Mouse (Mus musculus): ENCODE results near the gene Tacc2. TPM values are rescaled to one million over a fixed set of nuclear protein-coding genes. Genes with fewer than 3 reads are reported as not detected.

Gene Tacc2
- polyA plus RNA-seq, 1 experiment from 2014 or later: 15.6 TPM

GRCm38 (mm10) chr7:130692943-130693799 lies 115.9 kb downstream of the Tacc2 start:
- Histone ChIP-seq H3K4me2 (replicated peaks; ENCODE audit: low read depth) (peak overlapping the region; percentile 71), H3K4me3 (ENCODE audit: low read depth, low read length) (peak overlapping the region; percentile 49), H3K27me3 (ENCODE audit: control insufficient read depth, insufficient read depth, low read length) (no peaks in the 10 kb centered on the region), H3K9me3 (ENCODE audit: control insufficient read depth, low read length) (no peaks in the 10 kb centered on the region), H3K27ac (replicated peaks) (peak overlapping the region; percentile 85), H3K36me3 (ENCODE audit: control insufficient read depth, insufficient read depth, low read length) (no peaks in the 10 kb centered on the region), H3K9ac (ENCODE audit: low read length) (peak overlapping the region; percentile 65), H3K4me1 (replicated peaks; ENCODE audit: control insufficient read depth, insufficient read depth) (peaks cover 6% of the 10 kb centered on the region)
- 17% methylated on average over 19 of the region's 19 CpGs for WGBS
- DNase-seq (ENCODE audit: low spot score) (no peak), ATAC-seq (ENCODE audit: low FRiP score, low TSS enrichment) (peak; percentile 53)
- TF ChIP-seq CTCF (IDR thresholded peaks at IDR 0.05; ENCODE audit: low read depth) (no peak; the same call in 1 of the 2 replicates), EP300 (optimal IDR thresholded peaks at IDR 0.05) (no peak)

DNA sequence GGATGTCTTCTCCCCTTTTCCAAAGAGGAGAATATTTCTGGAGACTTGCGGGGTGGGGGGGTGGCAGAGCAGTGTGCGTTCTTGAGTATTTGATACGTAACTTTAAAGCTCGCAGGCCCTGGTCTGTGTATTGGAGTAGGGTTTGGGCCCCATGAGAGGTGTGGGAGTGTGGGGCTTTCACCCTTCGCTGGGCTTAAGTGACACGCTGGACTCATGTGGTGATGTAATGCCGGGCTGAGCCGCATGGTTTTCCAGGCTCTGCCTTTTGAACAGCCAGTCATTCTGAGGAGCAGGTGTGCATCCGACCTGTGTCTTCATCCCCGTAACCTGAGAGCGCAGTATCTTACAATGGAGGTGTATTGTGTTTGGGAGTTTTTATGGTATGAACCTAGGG lies 116.6 kb downstream of the Tacc2 start:
- H3K27ac ChIP-seq (replicated peaks): peak overlapping the region; percentile 85; the same call in 1 of the 2 replicates
- TF ChIP-seq EP300 (optimal IDR thresholded peaks at IDR 0.05) (no peak), CTCF (IDR thresholded peaks at IDR 0.05; ENCODE audit: low read depth) (peak; percentile 20; the same call in 1 of the 2 replicates)
- no peak for DNase-seq (ENCODE audit: low spot score)
- no peaks in the 10 kb centered on the region for H3K27me3 ChIP-seq (ENCODE audit: control insufficient read depth, insufficient read depth, low read length)
- H3K4me3 ChIP-seq (ENCODE audit: low read depth, low read length): peak overlapping the region; percentile 49
- H3K9me3 ChIP-seq (ENCODE audit: control insufficient read depth, low read length): no peaks in the 10 kb centered on the region
- ATAC-seq (ENCODE audit: low FRiP score, low TSS enrichment): no peak
- peak overlapping the region; percentile 71 for H3K4me2 ChIP-seq (replicated peaks; ENCODE audit: low read depth)
- no peaks in the 10 kb centered on the region for H3K36me3 ChIP-seq (ENCODE audit: control insufficient read depth, insufficient read depth, low read length)
- WGBS: 42% methylated on average over 11 of the region's 11 CpGs
- peak overlapping the region; percentile 65; the same call in 1 of the 2 replicates for H3K9ac ChIP-seq (ENCODE audit: low read length)
- H3K4me1 ChIP-seq (replicated peaks; ENCODE audit: control insufficient read depth, insufficient read depth): peaks cover 6% of the 10 kb centered on the region

- Histone ChIP-seq H3K27me3 (ENCODE audit: control insufficient read depth, insufficient read depth, low read length) (no peaks in the 10 kb centered on the region), H3K4me1 (replicated peaks; ENCODE audit: control insufficient read depth, insufficient read depth) (peaks cover 6% of the 10 kb centered on the region), H3K9ac (ENCODE audit: low read length) (no peak overlapping the region), H3K9me3 (ENCODE audit: control insufficient read depth, low read length) (no peaks in the 10 kb centered on the region), H3K4me3 (ENCODE audit: low read depth, low read length) (no peak overlapping the region), H3K4me2 (replicated peaks; ENCODE audit: low read depth) (no peak overlapping the region), H3K36me3 (ENCODE audit: control insufficient read depth, insufficient read depth, low read length) (no peaks in the 10 kb centered on the region), H3K27ac (replicated peaks) (0 out of 2 replicates have a peak overlapping the region, but pooled peaks have one; percentile 8)
- TF ChIP-seq CTCF (IDR thresholded peaks at IDR 0.05; ENCODE audit: low read depth) (no peak), EP300 (optimal IDR thresholded peaks at IDR 0.05) (no peak)
- no peak for DNase-seq (ENCODE audit: low spot score)
- no peak for ATAC-seq (ENCODE audit: low FRiP score, low TSS enrichment)
- WGBS: 63% methylated on average over 13 of the region's 13 CpGs
Observed at GRCm38 (mm10) chr7:130695669-130696338, 118.6 kb downstream of the Tacc2 start.

DNA sequence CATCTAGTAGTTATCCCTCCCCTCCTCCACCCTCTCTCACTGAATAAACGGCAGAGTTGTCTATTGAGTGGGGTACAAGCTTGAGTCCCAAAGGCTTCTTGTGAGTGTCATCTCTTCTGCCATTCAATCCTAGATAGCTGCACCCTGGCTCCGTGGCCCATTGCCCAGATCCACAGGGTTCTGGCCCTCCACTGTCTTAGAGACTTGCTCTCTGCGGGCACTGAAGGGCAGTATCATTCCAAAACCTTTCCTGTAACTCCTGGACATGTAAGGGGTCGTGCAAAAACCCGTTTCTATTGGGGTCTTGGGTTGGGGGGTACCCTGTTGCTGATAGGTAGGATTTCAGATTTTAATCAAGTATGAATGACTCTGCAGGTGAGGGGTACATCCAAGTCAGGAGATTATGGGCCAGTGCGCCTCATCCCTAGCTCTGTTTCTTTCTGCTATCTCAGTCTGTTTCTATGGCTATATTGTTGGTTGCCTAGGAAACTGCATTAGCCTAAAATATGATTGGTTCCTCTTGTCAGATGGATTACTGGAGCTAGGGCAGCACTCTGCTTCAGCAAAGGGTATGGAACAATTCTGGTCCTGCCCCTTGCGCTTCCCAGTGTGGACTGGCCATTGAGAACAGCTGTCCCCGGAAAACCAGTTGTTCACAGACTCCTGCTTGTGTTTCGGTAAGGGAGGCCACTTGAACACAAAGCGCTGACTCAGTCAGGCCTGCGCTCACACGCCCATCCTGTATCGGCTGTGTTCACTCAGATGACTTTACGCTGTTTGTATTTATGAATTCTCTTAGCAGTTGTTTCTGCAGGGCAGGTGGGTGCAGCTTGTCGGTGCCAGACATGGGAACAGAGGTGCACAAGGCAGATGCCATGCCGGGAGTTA lies 119.4 kb downstream of the Tacc2 start:
- H3K9me3 ChIP-seq (ENCODE audit: control insufficient read depth, low read length): no peaks in the 10 kb centered on the region
- TF ChIP-seq CTCF (IDR thresholded peaks at IDR 0.05; ENCODE audit: low read depth): no peak
- no peak for TF ChIP-seq EP300 (optimal IDR thresholded peaks at IDR 0.05)
- DNase-seq (ENCODE audit: low spot score) (no peak), ATAC-seq (ENCODE audit: low FRiP score, low TSS enrichment) (no peak)
- H3K9ac ChIP-seq (ENCODE audit: low read length): no peak overlapping the region
- H3K36me3 ChIP-seq (ENCODE audit: control insufficient read depth, insufficient read depth, low read length): no peaks in the 10 kb centered on the region
- H3K27ac ChIP-seq (replicated peaks): no peak overlapping the region
- WGBS: 68% methylated on average over 16 of the region's 16 CpGs
- H3K4me3 ChIP-seq (ENCODE audit: low read depth, low read length): no peak overlapping the region
- H3K4me2 ChIP-seq (replicated peaks; ENCODE audit: low read depth): no peak overlapping the region
- H3K27me3 ChIP-seq (ENCODE audit: control insufficient read depth, insufficient read depth, low read length): no peaks in the 10 kb centered on the region
- peaks cover 6% of the 10 kb centered on the region for H3K4me1 ChIP-seq (replicated peaks; ENCODE audit: control insufficient read depth, insufficient read depth)

DNA sequence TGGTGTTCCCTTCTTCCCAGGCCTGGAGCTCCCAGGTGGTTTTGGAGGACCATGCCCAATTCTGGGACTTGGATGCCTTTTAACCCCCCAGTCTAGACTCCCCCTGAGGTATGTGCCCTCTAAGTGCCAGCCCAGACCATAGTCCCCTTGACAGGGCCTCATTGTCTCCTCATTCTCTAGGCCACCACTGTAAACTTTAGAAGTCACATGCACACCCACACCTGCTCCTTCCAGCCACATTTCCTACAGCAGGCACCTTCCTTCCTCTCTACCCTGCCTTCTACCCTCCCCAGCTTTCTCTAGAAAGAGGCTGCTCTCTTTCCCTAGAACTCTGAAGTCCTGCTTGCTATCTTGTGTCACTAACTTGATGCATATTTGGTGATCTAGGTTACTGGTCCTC lies 121.2 kb downstream of the Tacc2 start:
- Histone ChIP-seq H3K4me2 (replicated peaks; ENCODE audit: low read depth) (no peak overlapping the region), H3K4me3 (ENCODE audit: low read depth, low read length) (no peak overlapping the region), H3K9me3 (ENCODE audit: control insufficient read depth, low read length) (no peaks in the 10 kb centered on the region), H3K4me1 (replicated peaks; ENCODE audit: control insufficient read depth, insufficient read depth) (peaks cover 3% of the 10 kb centered on the region), H3K27me3 (ENCODE audit: control insufficient read depth, insufficient read depth, low read length) (no peaks in the 10 kb centered on the region), H3K36me3 (ENCODE audit: control insufficient read depth, insufficient read depth, low read length) (no peaks in the 10 kb centered on the region), H3K27ac (replicated peaks) (no peak overlapping the region), H3K9ac (ENCODE audit: low read length) (no peak overlapping the region)
- no peak for ATAC-seq (ENCODE audit: low FRiP score, low TSS enrichment)
- TF ChIP-seq EP300 (optimal IDR thresholded peaks at IDR 0.05) (no peak), CTCF (IDR thresholded peaks at IDR 0.05; ENCODE audit: low read depth) (no peak)
- DNase-seq (ENCODE audit: low spot score): no peak

Data from stomach, postnatal 0 days (tissue).